Mouse (Mus musculus): ENCODE measurements around the gene Aldh18a1. TPM values are rescaled to one million over a fixed set of nuclear protein-coding genes. Genes with fewer than 3 reads are reported as not detected.

The Aldh18a1 gene
- total RNA-seq, 4 experiments from 2014 or later, result 17.6 to 27.6 (median 25.3) TPM

DNA sequence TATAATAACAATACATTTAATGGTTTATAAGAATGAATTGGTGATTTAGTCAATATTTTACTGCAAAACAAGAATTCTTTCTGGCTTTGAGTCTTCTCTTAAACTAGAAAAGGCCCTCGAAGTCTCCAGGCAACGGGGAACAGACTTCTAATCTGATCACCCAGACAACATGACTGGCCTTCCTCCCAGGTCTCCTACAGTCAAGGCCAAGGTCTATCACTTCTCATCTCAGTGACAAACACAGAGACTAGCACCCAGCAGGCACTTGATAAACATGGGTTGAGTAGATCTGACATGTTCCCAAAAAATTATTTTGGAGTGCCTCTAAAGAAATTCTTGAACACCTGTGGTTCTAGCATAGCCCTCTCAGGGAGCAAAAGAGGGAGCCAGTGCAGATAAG is 57.9 kb downstream of the Aldh18a1 start:
- DNase-seq (ENCODE audit: low spot score in 2 of 2), result no peak

DNA sequence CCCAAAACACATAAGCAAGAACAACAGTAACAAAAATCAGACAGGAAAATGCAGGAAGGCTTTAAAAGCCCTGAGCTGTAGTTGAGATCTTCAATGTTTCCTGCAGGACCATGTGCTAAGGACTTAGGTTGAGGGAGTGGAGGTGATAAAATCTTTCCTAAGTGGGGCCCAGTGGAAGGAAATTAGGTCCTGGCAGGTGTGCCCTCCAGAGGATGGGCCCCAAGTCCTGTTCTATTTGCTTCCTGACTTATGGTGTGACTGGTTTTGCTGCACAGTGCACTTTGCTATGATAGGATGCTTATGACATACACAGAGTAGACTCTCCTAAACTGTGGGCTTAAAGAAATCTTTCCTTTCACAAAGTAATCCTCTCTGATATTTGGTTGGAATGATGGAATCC is 60.0 kb downstream of the Aldh18a1 start:
- DNase-seq (ENCODE audit: low spot score in 2 of 2), result no peak

DNA sequence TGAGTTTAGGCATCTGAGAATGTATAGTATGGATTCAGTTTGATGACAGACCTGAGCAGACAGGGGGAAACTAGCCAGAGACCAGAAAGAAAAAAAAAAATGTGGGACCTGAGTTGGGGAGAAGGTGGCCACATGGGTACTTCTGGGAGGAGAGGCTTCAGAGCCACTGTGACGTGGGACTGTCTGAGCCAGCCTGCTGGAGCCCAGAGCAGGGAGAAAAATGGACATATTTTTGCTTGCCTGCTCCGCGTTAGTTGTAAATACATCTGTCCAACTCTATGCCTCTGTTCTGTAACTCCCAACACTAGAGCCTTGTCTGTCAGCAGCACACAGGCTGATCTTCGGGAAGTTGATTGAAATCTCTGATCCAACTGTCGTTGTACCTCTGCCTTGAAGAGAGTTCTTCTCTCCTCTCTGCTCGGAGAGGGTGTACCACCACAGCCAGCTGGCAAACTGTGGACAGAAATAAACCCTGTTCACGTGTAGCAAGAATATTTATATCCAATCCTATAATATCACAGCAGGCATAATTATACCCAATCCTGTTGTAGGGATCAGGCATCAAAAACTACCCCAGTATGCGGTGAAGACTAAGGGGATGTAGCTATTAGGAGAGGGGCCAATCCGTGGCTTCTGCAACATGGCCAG is 61.8 kb downstream of the Aldh18a1 start:
- DNase-seq (ENCODE audit: low spot score in 2 of 2), result no peak

- DNase-seq (ENCODE audit: low spot score in 2 of 2), result no peak
Observed at GRCm38 (mm10) chr19:40523431-40524005, 64.7 kb downstream of the Aldh18a1 start.

GRCm38 (mm10) chr19:40520403-40520802 is 67.9 kb downstream of the Aldh18a1 start:
- no peak for DNase-seq (ENCODE audit: low spot score in 2 of 2)

DNA sequence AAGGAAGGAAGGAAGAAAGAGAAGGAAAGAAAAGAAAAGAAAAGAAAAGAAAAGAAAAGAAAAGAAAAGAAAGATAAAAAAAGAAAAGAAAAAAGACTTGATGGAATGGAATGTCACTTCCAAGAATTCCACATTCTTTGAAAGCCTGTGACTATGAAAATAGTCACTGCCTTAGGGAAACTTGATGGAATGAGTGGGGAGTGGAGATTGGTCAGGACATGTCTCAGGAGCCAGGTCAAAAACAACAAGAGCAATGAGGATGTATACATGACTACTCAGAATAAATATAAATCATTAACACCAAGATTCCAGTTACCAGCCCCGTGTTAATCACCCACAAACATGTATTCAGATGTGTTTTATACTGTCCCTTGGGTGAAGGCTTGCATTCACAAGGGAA is 69.6 kb downstream of the Aldh18a1 start:
- no peak for DNase-seq (ENCODE audit: low spot score in 2 of 2)

GRCm38 (mm10) chr19:40515596-40515995 is 72.7 kb downstream of the Aldh18a1 start:
- no peak for DNase-seq (ENCODE audit: low spot score in 2 of 2)

- DNase-seq (ENCODE audit: low spot score in 2 of 2), result no peak
Observed at GRCm38 (mm10) chr19:40514376-40514775, 73.9 kb downstream of the Aldh18a1 start.

DNA sequence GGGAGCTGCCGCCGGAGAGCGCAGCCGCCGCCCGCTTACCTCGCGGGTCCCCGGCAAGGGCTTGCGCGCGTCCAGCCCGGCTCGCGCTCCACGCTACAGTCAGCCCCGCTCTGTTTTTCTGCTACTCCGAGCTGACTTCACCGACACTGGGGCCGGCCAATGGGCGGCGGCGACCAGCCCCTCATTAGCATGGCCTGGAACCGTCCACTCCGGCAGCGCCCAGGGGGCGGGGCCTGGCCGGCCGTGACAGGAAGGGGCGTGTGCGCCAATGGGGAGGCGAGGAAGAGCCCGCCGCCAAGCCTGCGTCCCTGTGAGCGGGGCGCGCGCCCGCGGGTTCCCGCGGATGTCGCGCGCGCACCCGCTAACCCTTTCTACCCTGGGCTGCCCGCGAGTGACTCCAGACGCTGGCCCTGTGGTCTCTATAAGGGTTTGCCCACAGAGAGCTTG is 74.6 kb downstream of the Aldh18a1 start, which contains the start of gene Sorbs1:
Gene Sorbs1 (minus strand): TSS at position 148 of the 447 bp plus-strand sequence.
- peak; percentile 92 to 97 for DNase-seq (ENCODE audit: low spot score in 2 of 2)

- peak; percentile 44 to 52 for DNase-seq (ENCODE audit: low spot score in 2 of 2)
Observed at GRCm38 (mm10) chr19:40512500-40513421, 75.5 kb downstream of the Aldh18a1 start.

DNA sequence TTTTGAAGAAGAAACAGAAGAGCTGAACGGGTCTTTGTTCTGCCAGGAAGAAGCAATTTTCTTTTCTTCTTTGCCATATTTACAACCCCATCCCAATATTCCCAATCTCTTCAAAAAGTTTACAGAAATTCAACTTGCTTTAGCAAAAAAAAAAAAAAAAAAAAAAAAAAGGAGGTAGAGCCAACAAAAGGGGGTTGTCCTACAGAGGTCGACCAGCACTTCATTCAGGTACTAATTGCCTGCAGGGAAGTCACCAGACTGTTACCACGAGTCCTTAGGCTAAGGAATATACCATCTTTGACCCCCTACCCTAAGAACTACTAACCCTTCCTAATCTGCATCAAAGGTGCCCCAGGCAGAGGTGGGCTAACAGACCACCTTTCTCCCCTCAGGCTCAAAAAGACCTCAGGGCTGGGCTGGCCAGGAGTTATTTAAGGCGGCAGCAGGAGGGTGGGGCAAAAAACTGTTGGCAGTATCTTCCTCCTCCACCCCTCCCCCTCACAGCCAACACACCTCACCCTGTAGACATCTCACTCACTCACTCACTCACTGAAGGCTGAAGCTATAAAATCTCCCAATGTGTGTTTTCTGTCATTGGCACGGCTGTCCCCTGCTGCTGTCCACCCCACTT is 76.5 kb downstream of the Aldh18a1 start:
- no peak for DNase-seq (ENCODE audit: low spot score in 2 of 2)

DNA sequence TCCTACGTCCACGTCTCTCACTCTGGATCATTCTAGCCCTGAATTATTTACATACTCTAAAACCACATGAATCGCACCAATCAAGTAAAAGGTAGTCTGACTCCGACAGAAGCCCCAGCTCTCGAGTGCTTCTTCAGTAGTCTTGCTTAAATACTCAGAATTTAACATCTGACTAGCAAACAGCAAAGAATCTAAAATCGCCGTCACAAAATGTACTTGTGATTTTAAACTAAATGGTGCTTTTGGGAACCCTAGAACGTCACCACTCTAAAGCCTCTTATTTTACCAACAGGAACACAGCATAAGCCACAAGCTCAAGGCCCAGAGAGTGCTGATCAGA is 77.2 kb downstream of the Aldh18a1 start:
- no peak for DNase-seq (ENCODE audit: low spot score in 2 of 2)

DNA sequence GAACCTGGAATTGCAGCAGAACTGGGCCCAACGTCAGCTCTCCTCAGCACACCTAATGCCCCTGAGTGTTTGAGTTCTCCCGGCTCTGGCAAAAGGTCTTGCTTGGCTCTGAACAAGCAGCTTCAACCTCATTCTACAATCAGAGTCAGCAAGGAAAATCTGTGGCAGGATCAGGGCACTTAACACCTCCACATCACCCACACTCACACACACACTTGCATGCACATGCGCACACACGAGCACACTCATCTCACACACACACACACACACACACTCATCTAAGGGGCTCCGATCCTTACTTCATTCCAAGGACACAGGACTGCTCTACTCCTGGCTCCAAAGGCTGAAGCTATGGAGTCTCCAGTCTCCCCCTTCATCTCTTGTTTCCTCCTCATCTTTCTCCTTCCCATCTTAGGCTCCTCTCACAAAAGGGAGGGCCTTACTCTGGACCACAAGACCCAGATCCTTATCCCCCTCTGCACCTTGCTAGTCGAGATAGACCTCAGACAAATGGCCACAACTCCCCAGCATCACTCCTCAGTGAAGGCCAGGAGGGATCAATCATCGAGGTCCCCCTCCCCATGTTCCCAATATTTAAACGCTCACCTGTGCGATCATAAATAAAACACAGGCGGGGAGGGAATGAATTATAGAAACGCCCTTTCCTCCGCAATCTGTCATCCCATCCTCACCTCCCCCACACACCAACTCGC is 77.7 kb downstream of the Aldh18a1 start:
- DNase-seq (ENCODE audit: low spot score in 2 of 2), result no peak

- no peak for DNase-seq (ENCODE audit: low spot score in 2 of 2)
Observed at GRCm38 (mm10) chr19:40509274-40509673, 79.0 kb downstream of the Aldh18a1 start.

DNA sequence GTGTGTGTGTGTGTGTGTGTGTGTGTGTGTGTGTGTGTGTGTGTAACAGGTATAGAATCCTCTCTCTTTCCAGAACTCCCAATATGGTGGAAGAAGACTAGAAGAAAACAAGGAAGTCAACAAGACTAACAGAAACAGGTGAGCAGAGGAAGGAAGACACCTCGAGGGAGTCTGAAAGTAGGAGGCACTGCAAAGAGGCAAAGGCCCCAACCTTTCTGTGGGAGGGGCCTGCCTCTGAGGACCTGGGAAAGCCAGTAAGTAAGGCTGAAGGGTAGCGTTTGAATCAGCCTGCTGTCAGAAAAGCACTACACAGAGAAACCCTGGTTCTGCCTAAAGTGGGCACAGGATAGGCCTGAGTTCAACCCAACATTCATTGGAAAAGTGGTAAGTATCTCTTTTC is 79.4 kb downstream of the Aldh18a1 start:
- no peak for DNase-seq (ENCODE audit: low spot score in 2 of 2)

DNA sequence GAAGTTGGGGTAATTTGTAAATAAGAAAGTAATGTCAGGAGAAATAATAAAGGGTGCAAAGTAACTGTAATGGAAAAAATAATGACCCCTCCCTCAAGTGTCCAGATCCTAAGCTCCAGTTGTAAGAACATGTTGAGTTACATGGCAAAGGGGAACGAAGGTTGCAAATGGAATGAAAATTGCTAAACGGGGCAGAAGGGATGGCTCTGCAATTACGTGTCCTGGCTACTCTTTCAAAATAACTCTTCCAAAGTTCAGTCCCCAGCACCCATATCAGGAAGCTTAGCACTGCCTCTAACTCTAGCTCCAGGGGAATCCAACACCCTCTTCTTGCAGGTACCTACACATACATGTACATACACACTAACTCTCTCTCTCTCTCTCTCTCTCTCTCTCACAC is 81.3 kb downstream of the Aldh18a1 start:
- no peak for DNase-seq (ENCODE audit: low spot score in 2 of 2)

GRCm38 (mm10) chr19:40504336-40504735 is 83.9 kb downstream of the Aldh18a1 start:
- no peak for DNase-seq (ENCODE audit: low spot score in 2 of 2)
